Mouse (Mus musculus) embryonic facial prominence, embryonic 14.5 days (tissue): ENCODE measurements at regions not wholly inside any gene's neighbourhood (a gene's known extent, or its start where the extent isn't known, plus 50 kb on each side); places are given as distances from the start of the nearest gene placed in this dataset.
A peak's percentile ranks its signal among the peaks of the same experiment; 100 is the strongest.

Experiments
- ATAC-seq: fragments of 200-750 bp; cut with Nextera tagmentation; 2 replicates; pipeline ENCODE4 v1.8.0; 2017; ENCODE audit warnings: low read depth, moderate number of reproducible peaks, moderate TSS enrichment
- DNase-seq: peaks from one replicate; pipeline ENCODE4 v3.0.0-alpha.2; 2015; ENCODE audit warnings: low spot score
- H3K27ac ChIP-seq: fragments of 300-500 bp; sonication (generic); replicated peaks from 2 replicates; pipeline ENCODE4 v1.5.1; 2014; ENCODE audit warnings: low read depth, mild to moderate bottlenecking, low read length, moderate library complexity
- H3K27me3 ChIP-seq: fragments of 300-500 bp; sonication (generic); replicated peaks from 2 replicates; pipeline ENCODE4 v1.6.1; 2014; ENCODE audit warnings: low read length; ENCODE audit not compliant: control insufficient read depth, insufficient read depth
- H3K36me3 ChIP-seq: fragments of 300-500 bp; sonication (generic); 2 replicates; pipeline ENCODE4 v1.6.1; 2014; ENCODE audit warnings: low read length, mixed read lengths; ENCODE audit not compliant: control insufficient read depth, insufficient read depth
- H3K4me1 ChIP-seq: fragments of 300-500 bp; sonication (generic); 2 replicates; pipeline ENCODE4 v1.6.1; 2014; ENCODE audit warnings: antibody characterized with exemption, low read length; ENCODE audit not compliant: control insufficient read depth, insufficient read depth
- H3K4me2 ChIP-seq: fragments of 300-500 bp; sonication (generic); 2 replicates; pipeline ENCODE4 v1.6.1; 2014; ENCODE audit warnings: low read depth, mild to moderate bottlenecking, low read length, moderate library complexity, mixed read lengths
- H3K4me3 ChIP-seq: fragments of 300-500 bp; sonication (generic); 2 replicates; pipeline ENCODE4 v1.5.1; 2014; ENCODE audit warnings: low read depth, mild to moderate bottlenecking, low read length
- H3K9ac ChIP-seq: fragments of 300-500 bp; sonication (generic); 2 replicates; pipeline ENCODE4 v1.6.1; 2014; ENCODE audit warnings: low read depth, mild to moderate bottlenecking, low read length, moderate library complexity, mixed read lengths
- H3K9me3 ChIP-seq: fragments of 300-500 bp; sonication (generic); 2 replicates; pipeline ENCODE4 v1.6.1; 2016; ENCODE audit warnings: low read length; ENCODE audit not compliant: control insufficient read depth
- WGBS: fragments of 180-500 bp; shearing (Covaris S2); extraction: QIAGEN DNeasy Blood & Tissue Kit; methylation state at CpG from one replicate; pipeline ENCODE4 v1.1.7; 2014; 5-methylcytosine and 5-hydroxymethylcytosine counted together

DNA sequence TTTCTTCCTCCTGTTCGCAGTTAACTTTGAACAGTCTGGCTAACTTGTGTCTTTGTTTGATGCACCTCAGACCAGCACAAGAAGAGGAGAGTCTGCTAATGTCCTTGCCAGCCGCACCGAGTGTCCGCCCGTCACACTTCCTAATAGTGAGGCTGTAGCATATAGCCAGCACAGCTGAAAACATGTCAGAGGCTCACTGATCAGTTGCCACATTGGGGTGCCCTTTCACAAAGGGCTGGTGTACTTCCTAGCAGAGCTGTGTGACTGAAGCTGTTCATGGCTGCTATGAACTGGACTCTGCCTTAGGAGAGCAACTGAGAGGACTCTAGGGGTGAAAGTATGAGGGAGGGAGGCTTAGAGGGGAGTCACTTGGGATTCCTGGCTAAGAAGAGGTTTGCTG is 293.7 kb upstream of the Kcnh8 start:
- ATAC-seq (no peak), DNase-seq (no peak)
- Histone ChIP-seq H3K9ac (no peak overlapping the region), H3K27me3 (no peaks in the 10 kb centered on the region), H3K4me2 (no peak overlapping the region), H3K36me3 (no peaks in the 10 kb centered on the region), H3K27ac (no peak overlapping the region), H3K4me1 (no peaks in the 10 kb centered on the region), H3K4me3 (no peak overlapping the region), H3K9me3 (no peaks in the 10 kb centered on the region)
- WGBS = 87% methylated on average over 5 of the region's 5 CpGs

GRCm38 (mm10) chr17:52304133-52304532 is 298.4 kb upstream of the Kcnh8 start:
- no peaks in the 10 kb centered on the region for H3K4me1 ChIP-seq
- no peaks in the 10 kb centered on the region for H3K36me3 ChIP-seq
- WGBS = 59% methylated on average over 4 of the region's 4 CpGs
- no peaks in the 10 kb centered on the region for H3K27me3 ChIP-seq
- no peak overlapping the region for H3K4me2 ChIP-seq
- no peak for DNase-seq
- no peak overlapping the region for H3K4me3 ChIP-seq
- H3K9me3 ChIP-seq = no peaks in the 10 kb centered on the region
- no peak overlapping the region for H3K27ac ChIP-seq
- no peak overlapping the region for H3K9ac ChIP-seq
- ATAC-seq = no peak

DNA sequence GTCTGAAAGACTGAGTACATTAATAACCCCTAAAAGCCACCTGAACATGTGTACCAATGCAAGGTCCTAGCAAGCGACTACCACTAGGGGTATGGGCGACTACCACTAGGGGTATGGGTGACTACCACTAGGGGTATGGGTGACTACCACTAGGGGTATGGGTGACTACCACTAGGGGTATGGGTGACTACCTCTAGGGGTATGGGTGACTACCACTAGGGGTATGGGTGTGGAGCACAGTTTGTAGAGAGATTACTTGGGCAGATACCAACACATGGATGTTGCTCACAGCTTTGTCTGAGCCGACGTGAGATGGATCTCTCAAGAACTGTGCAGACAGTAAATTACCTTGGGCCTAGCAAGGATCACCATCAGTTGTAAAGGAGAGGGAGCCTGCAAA is 299.2 kb upstream of the Kcnh8 start:
- Histone ChIP-seq H3K27ac (no peak overlapping the region), H3K27me3 (no peaks in the 10 kb centered on the region), H3K4me2 (no peak overlapping the region), H3K9ac (no peak overlapping the region), H3K36me3 (no peaks in the 10 kb centered on the region), H3K4me3 (no peak overlapping the region), H3K4me1 (no peaks in the 10 kb centered on the region), H3K9me3 (no peaks in the 10 kb centered on the region)
- DNase-seq (no peak), ATAC-seq (no peak)
- 94% methylated on average over 4 of the region's 4 CpGs for WGBS

DNA sequence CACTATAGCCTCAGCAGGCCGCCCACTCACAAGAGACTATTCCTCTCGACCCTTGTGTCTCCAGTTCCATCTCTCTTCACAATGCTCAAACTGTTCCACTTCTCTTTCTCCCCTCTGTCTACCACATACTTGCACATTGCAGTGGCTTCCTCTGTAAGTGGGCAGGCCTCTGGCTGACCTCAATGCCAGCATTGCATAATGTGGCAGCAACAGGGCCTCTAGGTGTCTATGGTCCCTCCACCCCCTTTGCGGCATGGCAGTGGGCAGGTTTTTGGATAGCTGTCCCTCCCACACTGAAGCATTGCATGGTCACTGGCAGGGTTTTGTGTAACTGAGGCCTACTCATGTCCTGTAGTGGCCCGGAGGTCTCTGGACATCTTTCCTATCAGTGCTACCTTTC is 302.7 kb upstream of the Kcnh8 start:
- Histone ChIP-seq H3K9ac (no peak overlapping the region), H3K36me3 (no peaks in the 10 kb centered on the region), H3K9me3 (no peaks in the 10 kb centered on the region), H3K27me3 (no peaks in the 10 kb centered on the region), H3K4me1 (no peaks in the 10 kb centered on the region), H3K27ac (no peak overlapping the region), H3K4me3 (no peak overlapping the region), H3K4me2 (no peak overlapping the region)
- ATAC-seq (no peak), DNase-seq (no peak)
- 90% methylated on average over 4 of the region's 4 CpGs for WGBS

GRCm38 (mm10) chr17:52285392-52285791 is 317.1 kb upstream of the Kcnh8 start:
- 89% methylated on average over 2 of the region's 2 CpGs for WGBS
- Histone ChIP-seq H3K4me3 (no peak overlapping the region), H3K27me3 (no peaks in the 10 kb centered on the region), H3K9ac (no peak overlapping the region), H3K4me1 (no peaks in the 10 kb centered on the region), H3K9me3 (no peaks in the 10 kb centered on the region), H3K4me2 (no peak overlapping the region), H3K27ac (no peak overlapping the region), H3K36me3 (no peaks in the 10 kb centered on the region)
- no peak for DNase-seq
- no peak for ATAC-seq

DNA sequence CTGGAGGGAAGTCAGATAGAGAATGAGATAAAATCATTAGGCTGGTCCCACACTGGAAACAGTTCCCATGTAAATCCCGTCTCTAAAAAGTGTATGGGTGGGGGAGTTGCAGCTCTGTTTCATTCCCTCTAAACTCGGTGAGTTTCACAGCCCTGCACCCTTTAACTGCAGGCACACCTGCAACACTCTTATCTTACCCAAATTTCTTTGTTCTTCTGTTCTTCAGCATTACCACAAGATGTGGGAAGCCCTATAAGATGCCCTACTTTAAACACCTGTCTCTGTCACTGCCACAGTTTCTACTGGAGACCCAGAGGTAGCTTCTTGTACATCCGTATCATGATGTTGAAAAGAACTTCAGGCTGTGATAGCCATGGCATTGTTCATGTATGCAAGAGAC is 320.2 kb upstream of the Kcnh8 start:
- WGBS = 47% methylated on average over 3 of the region's 3 CpGs
- no peak overlapping the region for H3K4me3 ChIP-seq
- DNase-seq = no peak
- no peak overlapping the region for H3K27ac ChIP-seq
- no peaks in the 10 kb centered on the region for H3K4me1 ChIP-seq
- H3K4me2 ChIP-seq = no peak overlapping the region
- no peak overlapping the region for H3K9ac ChIP-seq
- no peaks in the 10 kb centered on the region for H3K9me3 ChIP-seq
- no peaks in the 10 kb centered on the region for H3K27me3 ChIP-seq
- no peak for ATAC-seq
- H3K36me3 ChIP-seq = no peaks in the 10 kb centered on the region

- Histone ChIP-seq H3K4me2 (no peak overlapping the region), H3K36me3 (no peaks in the 10 kb centered on the region), H3K4me1 (no peaks in the 10 kb centered on the region), H3K9ac (no peak overlapping the region), H3K9me3 (no peaks in the 10 kb centered on the region), H3K4me3 (no peak overlapping the region), H3K27ac (no peak overlapping the region), H3K27me3 (no peaks in the 10 kb centered on the region)
- 80% methylated on average over 4 of the region's 4 CpGs for WGBS
- DNase-seq = peak; percentile 31
- no peak for ATAC-seq
Observed at GRCm38 (mm10) chr17:52278523-52278922, 324.0 kb upstream of the Kcnh8 start.

DNA sequence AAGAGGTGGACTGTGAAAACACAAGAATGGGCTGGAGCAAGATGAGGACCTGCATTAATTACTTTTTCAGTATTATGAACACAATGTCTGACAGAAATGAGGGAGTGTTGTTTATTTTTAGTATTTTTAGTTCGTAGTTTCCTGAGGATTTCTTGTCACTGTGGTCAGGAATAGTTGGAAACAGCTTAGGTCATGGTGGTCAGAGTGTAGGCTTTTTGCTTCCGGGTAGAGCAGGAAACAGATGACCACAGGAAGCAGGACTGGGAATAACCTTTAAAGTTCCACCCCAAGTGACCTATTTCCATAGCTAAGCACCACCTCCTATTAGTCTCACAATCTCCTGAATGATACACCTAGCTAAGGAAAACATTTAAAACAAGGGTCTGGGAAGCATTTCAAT is 333.7 kb upstream of the Kcnh8 start:
- no peak overlapping the region for H3K9ac ChIP-seq
- no peaks in the 10 kb centered on the region for H3K4me1 ChIP-seq
- no peaks in the 10 kb centered on the region for H3K9me3 ChIP-seq
- no peaks in the 10 kb centered on the region for H3K36me3 ChIP-seq
- no peak overlapping the region for H3K4me3 ChIP-seq
- DNase-seq = no peak
- 72% methylated on average over 2 of the region's 2 CpGs for WGBS
- ATAC-seq = no peak
- H3K27ac ChIP-seq = no peak overlapping the region
- no peaks in the 10 kb centered on the region for H3K27me3 ChIP-seq
- H3K4me2 ChIP-seq = no peak overlapping the region

- 0 out of 2 replicates have a peak, but pooled peaks cover 3% of the 10 kb centered on the region for H3K9me3 ChIP-seq
- no peaks in the 10 kb centered on the region for H3K36me3 ChIP-seq
- no peak overlapping the region for H3K9ac ChIP-seq
- H3K4me2 ChIP-seq = no peak overlapping the region
- no peak for ATAC-seq
- no peak for DNase-seq
- no peak overlapping the region for H3K27ac ChIP-seq
- no peak overlapping the region for H3K4me3 ChIP-seq
- H3K27me3 ChIP-seq = no peaks in the 10 kb centered on the region
- H3K4me1 ChIP-seq = no peaks in the 10 kb centered on the region
Observed at GRCm38 (mm10) chr17:52251284-52251683, 351.2 kb upstream of the Kcnh8 start.
